Mouse (Mus musculus) Muller cell, postnatal 12 days (primary cell): ENCODE data around the gene Usp49.
"Not testable (repeated sequence)": the region's sequence is repeated elsewhere in the genome, so short reads cannot be mapped to it uniquely, and the experiment has no call there.

Source experiments
- DNase-seq: peaks from one replicate; pipeline ENCODE4 v3.0.0-alpha.2; 2015; ENCODE audit errors: inconsistent ontology term

Usp49 gene

DNA sequence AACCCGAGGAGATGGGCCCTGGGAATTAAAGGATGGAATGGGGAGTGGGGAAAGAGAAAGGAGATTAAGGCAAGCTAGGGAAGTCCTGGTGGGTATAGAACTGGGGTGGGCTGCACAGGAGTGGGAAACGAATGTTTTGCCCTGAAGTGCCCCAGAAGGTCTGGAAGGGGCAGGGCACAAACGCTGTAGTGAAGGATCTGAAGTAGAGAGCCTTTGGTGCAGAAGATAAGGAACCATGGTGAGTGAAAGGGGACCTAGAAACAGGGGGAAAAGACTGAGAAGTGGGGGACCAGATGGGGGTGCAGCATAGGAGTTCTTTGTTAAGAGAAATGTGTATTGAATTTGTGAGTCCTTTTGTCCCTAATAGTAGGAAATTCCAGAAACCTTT is at the start of gene Usp49:
Gene Usp49, plus strand, starts transcription at position 13 of the 388 bp plus-strand sequence.
- peak; percentile 12 for DNase-seq

DNA sequence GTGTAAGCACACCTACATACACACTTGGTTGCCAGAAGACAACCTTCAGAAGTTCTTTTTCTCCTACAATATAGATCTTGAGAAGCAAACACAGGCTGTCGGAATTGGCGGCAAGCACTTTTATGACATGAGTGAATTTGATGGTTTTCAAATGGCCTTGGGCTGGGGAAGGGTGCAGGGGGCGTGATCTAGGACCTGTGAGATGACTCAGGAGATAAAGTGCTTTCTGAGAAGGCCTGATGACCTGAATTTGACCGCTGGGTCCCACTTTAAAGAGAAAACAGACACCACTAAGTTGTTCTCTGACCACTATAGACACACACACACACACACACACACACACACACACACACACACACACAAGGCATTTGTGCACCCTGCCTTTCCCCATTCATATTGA is 49.5 kb upstream of the Usp49 start:
- no peak for DNase-seq

GRCm38 (mm10) chr17:47588517-47588916 is 42.0 kb upstream of the Usp49 start:
- no peak for DNase-seq

- DNase-seq: no peak
Observed at GRCm38 (mm10) chr17:47591073-47591472, 39.4 kb upstream of the Usp49 start.

DNA sequence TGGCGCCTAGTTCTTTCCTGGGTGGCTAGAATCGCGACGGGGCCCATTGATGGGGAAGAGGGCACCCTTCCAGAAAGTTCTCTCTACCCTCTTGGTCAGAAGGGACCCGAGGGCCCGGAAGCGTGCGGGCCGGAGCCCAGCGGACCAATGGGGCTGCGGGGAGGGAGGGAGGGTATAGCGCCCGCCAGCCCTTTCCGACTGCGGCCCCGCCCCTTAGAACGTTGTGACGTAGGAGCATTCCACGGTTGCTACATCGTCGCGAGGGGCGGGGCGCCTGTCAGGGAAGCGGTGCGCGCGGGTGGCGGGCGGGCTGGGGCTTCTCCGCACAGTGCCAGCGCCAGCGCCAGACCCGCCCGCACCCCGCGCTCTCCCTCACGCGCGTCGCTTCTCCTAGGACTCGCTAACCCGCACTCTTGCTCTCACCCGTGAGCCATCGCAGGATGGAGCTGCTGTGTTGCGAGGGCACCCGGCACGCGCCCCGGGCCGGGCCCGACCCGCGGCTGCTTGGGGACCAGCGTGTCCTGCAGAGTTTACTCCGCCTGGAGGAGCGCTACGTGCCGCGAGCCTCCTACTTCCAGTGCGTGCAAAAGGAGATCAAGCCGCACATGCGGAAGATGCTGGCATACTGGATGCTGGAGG is 37.2 kb upstream of the Usp49 start:
- peak; percentile 98 for DNase-seq

GRCm38 (mm10) chr17:47593854-47594182 is 36.7 kb upstream of the Usp49 start:
- DNase-seq: no peak

GRCm38 (mm10) chr17:47594183-47594968 is 36.1 kb upstream of the Usp49 start:
- DNase-seq: peak; percentile 60

DNA sequence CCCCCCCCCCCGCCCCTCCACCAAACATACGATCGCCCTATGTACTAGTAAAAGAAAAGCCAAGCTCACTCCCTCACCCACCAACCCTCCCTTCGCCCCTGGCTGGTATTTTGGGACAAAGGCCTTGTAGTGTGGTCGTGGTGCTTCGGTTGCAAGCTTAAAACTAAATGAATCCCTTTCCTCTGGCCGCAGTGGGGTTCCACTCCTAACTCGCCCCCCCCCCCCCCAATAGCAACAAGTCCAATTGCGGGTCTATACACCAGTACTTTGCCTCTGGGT is 35.6 kb upstream of the Usp49 start:
- no peak for DNase-seq

- peak; percentile 85 for DNase-seq
Observed at GRCm38 (mm10) chr17:47595248-47596161, 35.0 kb upstream of the Usp49 start.

DNA sequence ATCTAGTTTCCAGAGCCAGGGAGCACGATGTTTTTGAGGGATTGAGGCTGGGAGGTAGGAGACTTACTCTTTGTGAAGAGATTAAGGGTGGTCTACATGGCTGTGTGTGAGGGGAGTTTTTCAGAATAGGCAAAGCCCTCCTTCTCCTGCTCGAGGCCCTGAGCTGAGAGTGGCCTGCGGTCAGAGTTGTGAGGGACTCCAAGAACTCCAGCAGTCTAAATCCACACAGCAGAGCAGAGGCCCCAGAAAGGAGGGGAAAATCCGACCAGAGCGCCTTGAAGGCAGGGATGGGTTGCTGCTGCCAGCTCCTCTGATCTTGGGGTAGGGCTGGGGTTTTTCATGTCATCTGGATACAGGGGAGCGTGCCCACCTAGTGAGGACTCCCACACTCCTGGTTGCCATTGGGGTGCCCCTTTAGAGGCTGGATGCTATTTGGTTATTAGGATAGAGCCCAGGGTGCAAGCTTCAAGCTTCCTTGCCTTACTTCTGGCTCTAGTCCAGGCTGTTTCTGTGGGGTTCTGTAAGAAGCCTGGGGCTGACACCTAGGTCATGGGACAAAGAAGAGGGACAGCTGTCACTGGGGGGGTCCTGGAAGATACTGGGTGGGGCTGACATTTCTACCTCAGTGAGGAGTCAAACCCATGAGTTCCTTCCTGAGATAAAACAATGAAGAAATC is 34.2 kb upstream of the Usp49 start:
- DNase-seq: no peak

DNA sequence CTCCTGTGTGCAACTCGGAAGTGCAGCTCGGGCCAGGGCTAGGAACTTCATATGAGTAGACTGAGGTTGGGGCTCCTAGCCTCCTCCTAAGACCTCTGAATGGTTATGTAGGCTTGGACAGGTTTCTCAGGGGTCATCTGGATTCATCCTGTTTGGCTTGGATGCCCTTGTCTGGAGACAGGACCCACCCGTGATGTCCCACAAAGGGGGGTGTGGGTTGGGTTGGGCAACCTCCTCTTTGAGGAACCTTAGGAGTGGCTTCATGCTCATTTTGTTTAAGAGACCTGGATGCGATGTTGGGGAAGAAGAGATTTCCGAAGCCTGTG is 33.7 kb upstream of the Usp49 start:
- no peak for DNase-seq

DNA sequence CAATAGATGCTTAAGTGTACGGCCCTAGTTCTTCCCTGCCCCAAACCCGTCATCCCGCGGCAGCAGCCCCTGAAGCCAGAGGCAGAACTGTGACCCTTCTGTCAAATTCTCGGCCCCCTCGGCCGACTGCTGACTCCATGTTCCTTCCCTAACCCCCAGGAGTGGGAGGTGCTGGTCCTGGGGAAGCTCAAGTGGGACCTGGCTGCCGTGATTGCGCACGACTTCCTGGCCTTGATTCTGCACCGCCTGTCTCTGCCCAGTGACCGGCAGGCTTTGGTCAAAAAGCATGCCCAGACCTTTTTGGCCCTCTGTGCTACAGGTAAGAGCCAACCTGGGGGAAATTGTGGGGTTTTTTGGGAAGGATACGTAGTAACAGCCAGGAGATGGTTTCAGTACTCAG is 33.2 kb upstream of the Usp49 start:
- no peak for DNase-seq

GRCm38 (mm10) chr17:47597838-47598579 is 32.5 kb upstream of the Usp49 start:
- peak; percentile 82 for DNase-seq

DNA sequence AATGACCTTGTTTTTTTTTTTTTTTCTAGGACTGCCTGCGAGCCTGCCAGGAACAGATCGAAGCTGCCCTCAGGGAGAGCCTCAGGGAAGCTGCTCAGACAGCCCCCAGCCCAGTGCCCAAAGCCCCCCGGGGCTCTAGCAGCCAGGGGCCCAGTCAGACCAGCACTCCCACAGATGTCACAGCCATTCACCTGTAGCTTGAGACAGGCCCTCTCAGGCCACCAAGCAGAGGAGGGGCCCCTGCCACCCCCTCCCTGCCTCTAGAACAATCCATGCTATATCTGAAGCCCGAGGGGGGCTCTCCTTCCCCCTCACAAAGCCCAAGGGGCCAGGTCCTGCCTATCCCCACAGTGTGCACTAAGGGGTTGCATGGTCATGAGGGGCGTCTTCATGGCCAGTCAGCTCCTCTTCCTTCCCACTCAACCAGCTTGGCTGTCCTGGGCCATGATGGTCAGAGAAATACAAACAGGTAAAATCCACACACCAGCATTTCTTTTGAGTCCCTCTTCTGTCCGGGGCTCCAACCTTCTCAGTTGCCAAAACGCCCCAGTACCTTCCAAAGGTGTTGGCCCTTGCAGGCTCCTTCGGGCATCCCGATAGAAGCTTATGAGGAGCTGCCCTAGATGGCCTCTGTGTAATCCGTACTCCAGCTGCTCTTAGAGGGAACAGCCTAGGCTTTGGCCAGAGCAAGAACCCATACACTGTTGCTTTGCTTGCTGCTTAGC is 31.7 kb upstream of the Usp49 start:
- not testable (repeated sequence) for DNase-seq

DNA sequence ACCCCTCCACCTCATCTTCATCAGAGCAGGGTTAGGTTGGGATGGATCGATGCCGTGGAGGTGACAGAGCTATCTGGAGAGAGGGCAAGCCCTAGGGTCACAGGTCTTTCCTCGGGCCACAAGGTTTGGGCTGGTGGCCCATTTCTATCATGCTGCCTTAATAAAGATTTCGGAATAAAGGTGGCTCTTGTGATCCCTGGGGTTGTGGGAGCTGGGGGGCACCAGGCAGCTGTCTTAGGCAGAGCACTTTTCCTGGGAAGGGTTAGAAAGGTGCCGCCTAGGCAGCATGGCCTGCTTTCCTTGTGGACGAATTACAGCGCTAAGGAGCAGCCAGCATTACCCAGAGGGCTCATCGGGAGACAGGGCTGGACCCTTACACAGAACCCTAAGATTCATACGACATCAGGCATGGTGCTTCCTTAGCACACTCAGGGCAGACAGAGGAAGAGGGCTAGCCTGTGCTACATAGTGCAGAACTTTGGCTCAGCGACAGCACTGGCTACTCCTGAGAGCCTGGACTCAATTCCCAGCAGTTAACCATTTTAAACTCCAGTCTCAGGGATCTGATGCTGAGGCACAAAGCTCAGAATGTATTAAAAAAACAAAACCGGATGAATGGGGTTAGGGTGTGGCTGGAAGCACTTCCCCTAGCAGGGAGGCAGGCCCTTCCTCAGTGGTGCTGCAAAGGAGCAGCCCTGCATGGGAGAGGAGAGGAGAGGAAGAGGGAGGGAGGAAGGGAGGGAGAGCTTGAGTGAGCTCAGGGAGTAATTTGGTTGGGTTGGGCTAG is 30.8 kb upstream of the Usp49 start:
- DNase-seq: no peak

DNA sequence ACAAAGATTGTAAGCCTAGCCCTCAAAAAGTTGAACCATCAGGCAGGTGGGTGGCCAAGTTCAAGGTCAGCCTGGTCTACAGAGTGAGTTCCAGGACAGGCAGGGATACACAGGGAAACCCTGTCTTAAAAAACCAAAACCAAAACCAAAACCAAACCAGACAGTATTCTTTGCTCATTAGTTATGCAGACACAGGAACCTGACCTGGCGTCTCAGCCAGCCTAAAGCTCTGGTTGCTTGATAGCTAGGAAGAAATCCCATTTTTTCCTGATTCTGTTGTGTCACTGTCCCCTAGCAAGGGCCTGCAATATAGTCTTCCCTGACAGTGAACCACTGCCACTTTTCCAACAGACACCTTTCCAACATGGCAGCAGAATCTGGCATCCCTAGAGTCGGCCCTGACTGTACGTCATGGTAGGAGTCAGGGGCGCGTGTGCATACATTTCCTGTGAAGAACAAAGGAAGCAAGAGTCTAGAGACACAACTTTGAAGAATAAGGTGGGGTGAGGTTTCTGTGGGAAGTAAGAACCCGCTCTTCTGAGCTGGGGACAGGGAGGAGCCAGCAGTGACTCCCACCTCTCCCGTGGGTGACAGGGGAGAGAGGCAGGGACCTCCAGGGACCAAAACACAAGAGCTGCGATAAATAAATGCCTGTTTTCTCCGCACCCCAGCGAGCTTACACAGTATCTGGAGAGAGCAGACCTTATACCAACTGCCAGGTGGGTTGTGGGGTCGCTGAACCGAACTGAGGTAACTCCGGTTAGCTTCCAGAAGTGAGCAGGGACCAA is 29.7 kb upstream of the Usp49 start:
- no peak for DNase-seq

DNA sequence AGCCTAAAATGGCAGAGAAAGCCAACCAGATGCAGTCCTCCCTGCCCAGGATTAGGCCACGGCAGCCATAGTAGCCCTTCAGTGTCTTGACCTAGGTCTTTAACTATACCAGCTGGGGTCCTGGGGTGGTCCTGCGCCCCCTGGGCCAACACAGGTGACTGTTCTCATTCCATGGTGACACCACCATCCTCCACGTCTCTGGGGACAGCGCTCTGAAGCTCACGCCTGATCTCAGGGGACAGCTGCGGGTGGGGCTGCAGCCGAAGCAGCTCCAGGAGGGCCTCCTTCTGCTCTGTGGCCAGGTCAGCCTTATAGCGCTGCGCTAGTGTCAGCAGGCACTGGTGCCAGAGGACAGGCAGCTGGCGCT is 29.1 kb upstream of the Usp49 start:
- no peak for DNase-seq

GRCm38 (mm10) chr17:47602289-47602688 is 28.2 kb upstream of the Usp49 start:
- no peak for DNase-seq

DNA sequence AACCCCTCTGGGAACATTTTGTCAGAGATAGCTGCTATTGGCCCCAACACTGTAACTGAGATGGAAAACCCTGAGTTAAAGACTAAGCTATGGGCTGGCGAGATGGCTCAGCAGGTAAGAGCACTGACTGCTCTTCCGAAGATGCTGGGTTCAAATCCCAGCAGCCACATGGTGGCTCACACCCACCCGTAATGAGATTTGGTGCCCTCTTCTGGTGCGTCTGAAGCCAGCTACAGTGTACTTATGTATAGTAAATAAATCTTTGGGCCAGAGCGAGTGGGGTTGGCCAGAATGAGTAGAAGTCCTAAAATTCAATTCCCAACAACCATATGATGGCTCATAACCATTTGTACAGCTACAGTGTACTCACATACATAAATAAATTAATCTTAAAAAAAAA is 24.3 kb upstream of the Usp49 start:
- no peak for DNase-seq
